Mouse (Mus musculus): ENCODE data around the gene Ift57.

DNA sequence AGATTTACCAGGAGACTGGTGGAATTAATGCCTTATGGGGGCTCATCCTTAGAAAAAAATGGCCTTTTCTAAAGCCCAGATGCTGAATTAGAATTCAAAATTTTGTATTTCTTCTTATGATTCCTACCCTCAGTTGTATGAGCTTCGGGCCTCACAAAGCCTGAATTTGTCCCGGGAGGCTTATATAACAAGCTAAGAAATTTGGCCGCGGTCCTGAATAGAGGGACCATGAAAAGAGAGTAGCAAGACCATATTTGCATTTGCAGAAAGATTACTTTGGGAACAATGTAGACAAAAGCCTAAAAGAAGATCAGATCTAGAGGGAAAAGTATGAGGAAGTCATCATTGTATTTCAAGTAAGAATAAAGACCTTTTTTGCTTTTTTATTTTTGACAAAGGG lies 14.1 kb upstream of the Ift57 start:
- TF ChIP-seq POLR2A (IDR thresholded peaks at IDR 0.05; ENCODE audit: insufficient read depth, low read depth, low read length) = no peak
- no peak for TF ChIP-seq CTCF (IDR thresholded peaks at IDR 0.05)

All from heart, adult 2 months (tissue).